Mouse (Mus musculus): Measurements from ENCODE around the gene Zc3h14. TPM values are rescaled to one million over a fixed set of nuclear protein-coding genes. Genes with fewer than 3 reads are reported as not detected.

Zc3h14 gene
- polyA plus RNA-seq, 1 experiment from 2014 or later = 102 TPM

- Histone ChIP-seq H3K27me3 (ENCODE audit: control insufficient read depth, insufficient read depth, low read length) (no peaks in the 10 kb centered on the region), H3K27ac (replicated peaks in 1 of 2; ENCODE audit: control insufficient read depth in 1 of 2, insufficient read depth in 1 of 2, low read depth in 2 of 2, low read length in 2 of 2) (peak overlapping the region; percentile 44 to 47), H3K4me1 (ENCODE audit: control insufficient read depth in 2 of 2, insufficient read depth in 2 of 2, low read length in 2 of 2) (peaks cover 18 to 30% of the 10 kb centered on the region in 2 experiments), H3K4me3 (ENCODE audit: control insufficient read depth in 1 of 2, insufficient read depth in 1 of 2, low read depth in 1 of 2, low read length in 2 of 2) (no peak overlapping the region), H3K36me3 (ENCODE audit: control insufficient read depth, insufficient read depth, low read length) (peaks cover 10% of the 10 kb centered on the region; the same call in 1 of the 2 replicates), H3K9ac (ENCODE audit: low read length) (no peak overlapping the region), H3K9me3 (ENCODE audit: control insufficient read depth, low read length) (no peaks in the 10 kb centered on the region), H3K4me2 (ENCODE audit: low read length) (peak overlapping the region; percentile 19; the same call in 1 of the 2 replicates)
- no peak; the same call in 1 of the 2 replicates for ATAC-seq (ENCODE audit: insufficient number of reproducible peaks, insufficient read depth, low FRiP score, low read depth)
- 8% methylated on average over 11 of the region's 11 CpGs for WGBS
Observed at GRCm38 (mm10) chr12:98714757-98715156, 32.0 kb upstream of the Zc3h14 start.

- Histone ChIP-seq H3K4me3 (ENCODE audit: control insufficient read depth in 1 of 2, insufficient read depth in 1 of 2, low read depth in 1 of 2, low read length in 2 of 2) (no peak overlapping the region), H3K9ac (ENCODE audit: low read length) (no peak overlapping the region), H3K27ac (replicated peaks in 1 of 2; ENCODE audit: control insufficient read depth in 1 of 2, insufficient read depth in 1 of 2, low read depth in 2 of 2, low read length in 2 of 2) (no peak overlapping the region), H3K27me3 (ENCODE audit: control insufficient read depth, insufficient read depth, low read length) (no peaks in the 10 kb centered on the region), H3K9me3 (ENCODE audit: control insufficient read depth, low read length) (no peaks in the 10 kb centered on the region), H3K4me2 (ENCODE audit: low read length) (no peak overlapping the region), H3K4me1 (ENCODE audit: control insufficient read depth in 2 of 2, insufficient read depth in 2 of 2, low read length in 2 of 2) (peaks cover 22 to 41% of the 10 kb centered on the region in 2 experiments), H3K36me3 (ENCODE audit: control insufficient read depth, insufficient read depth, low read length) (peaks cover 3% of the 10 kb centered on the region; the same call in 1 of the 2 replicates)
- no peak for ATAC-seq (ENCODE audit: insufficient number of reproducible peaks, insufficient read depth, low FRiP score, low read depth)
- 73% methylated on average over 2 of the region's 2 CpGs for WGBS
Observed at GRCm38 (mm10) chr12:98716142-98716541, 30.6 kb upstream of the Zc3h14 start.

DNA sequence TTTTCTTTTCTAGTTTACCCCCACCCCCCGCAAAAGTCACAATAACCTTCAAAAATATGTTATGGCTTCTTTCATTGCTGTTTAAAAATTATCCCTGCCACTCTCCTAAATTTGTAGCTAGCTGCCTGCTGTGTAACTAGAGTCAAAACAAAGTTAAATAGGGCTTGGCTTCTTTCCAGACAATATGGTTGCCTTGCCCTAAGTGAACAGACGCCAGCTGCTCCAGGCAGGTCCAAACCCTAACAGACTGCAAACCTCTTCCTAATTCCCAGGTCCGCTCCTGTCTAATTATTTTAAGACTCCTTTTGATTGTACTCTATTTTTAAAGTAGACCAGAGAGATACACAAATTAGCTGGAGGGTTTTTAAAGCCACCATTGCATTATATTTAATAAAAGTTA, 26.1 kb upstream of the Zc3h14 start:
- WGBS = 51% methylated on average over 3 of the region's 3 CpGs
- H3K4me1 ChIP-seq (ENCODE audit: control insufficient read depth in 2 of 2, insufficient read depth in 2 of 2, low read length in 2 of 2) = peaks cover 5 to 23% of the 10 kb centered on the region in 2 experiments
- ATAC-seq (ENCODE audit: insufficient number of reproducible peaks, insufficient read depth, low FRiP score, low read depth) = no peak
- no peaks in the 10 kb centered on the region for H3K27me3 ChIP-seq (ENCODE audit: control insufficient read depth, insufficient read depth, low read length)
- H3K27ac ChIP-seq (replicated peaks in 1 of 2; ENCODE audit: control insufficient read depth in 1 of 2, insufficient read depth in 1 of 2, low read depth in 2 of 2, low read length in 2 of 2) = peak overlapping the region in 1 of 2 experiments; percentile 67; a peak in 2 of 4 replicates
- no peak overlapping the region for H3K4me2 ChIP-seq (ENCODE audit: low read length)
- no peaks in the 10 kb centered on the region for H3K36me3 ChIP-seq (ENCODE audit: control insufficient read depth, insufficient read depth, low read length)
- no peaks in the 10 kb centered on the region for H3K9me3 ChIP-seq (ENCODE audit: control insufficient read depth, low read length)
- H3K4me3 ChIP-seq (ENCODE audit: control insufficient read depth in 1 of 2, insufficient read depth in 1 of 2, low read depth in 1 of 2, low read length in 2 of 2) = no peak overlapping the region
- H3K9ac ChIP-seq (ENCODE audit: low read length) = no peak overlapping the region

- Histone ChIP-seq H3K27ac (replicated peaks in 1 of 2; ENCODE audit: control insufficient read depth in 1 of 2, insufficient read depth in 1 of 2, low read depth in 2 of 2, low read length in 2 of 2) (peak overlapping the region in 1 of 2 experiments; percentile 67; a peak in 3 of 4 replicates), H3K9me3 (ENCODE audit: control insufficient read depth, low read length) (no peaks in the 10 kb centered on the region), H3K36me3 (ENCODE audit: control insufficient read depth, insufficient read depth, low read length) (no peaks in the 10 kb centered on the region), H3K4me3 (ENCODE audit: control insufficient read depth in 1 of 2, insufficient read depth in 1 of 2, low read depth in 1 of 2, low read length in 2 of 2) (no peak overlapping the region), H3K27me3 (ENCODE audit: control insufficient read depth, insufficient read depth, low read length) (no peaks in the 10 kb centered on the region), H3K4me1 (ENCODE audit: control insufficient read depth in 2 of 2, insufficient read depth in 2 of 2, low read length in 2 of 2) (peaks cover 4 to 19% of the 10 kb centered on the region in 2 experiments), H3K4me2 (ENCODE audit: low read length) (no peak overlapping the region), H3K9ac (ENCODE audit: low read length) (no peak overlapping the region)
- 68% methylated on average over 3 of the region's 3 CpGs for WGBS
- ATAC-seq (ENCODE audit: insufficient number of reproducible peaks, insufficient read depth, low FRiP score, low read depth) = no peak
Observed at GRCm38 (mm10) chr12:98721030-98721429, 25.7 kb upstream of the Zc3h14 start.

DNA sequence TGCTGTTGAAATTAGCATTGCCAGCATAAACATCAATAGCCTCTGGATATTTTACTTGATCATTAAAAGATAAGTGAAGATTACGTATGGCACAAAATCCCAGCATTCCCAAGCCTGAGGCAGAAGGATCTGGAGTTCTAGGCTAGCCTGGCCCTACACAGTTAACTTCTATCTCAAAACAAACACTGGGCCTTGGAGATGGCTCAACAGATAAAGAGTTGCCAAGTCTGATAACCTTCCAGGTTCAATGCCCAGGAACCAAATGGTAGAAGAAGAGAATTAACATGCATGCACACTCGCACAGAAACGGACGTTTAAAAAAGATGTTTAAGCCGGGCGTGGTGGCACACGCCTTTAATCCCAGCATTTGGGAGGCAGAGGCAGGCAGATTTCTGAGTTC, 22.5 kb upstream of the Zc3h14 start:
- Histone ChIP-seq H3K27ac (replicated peaks in 1 of 2; ENCODE audit: control insufficient read depth in 1 of 2, insufficient read depth in 1 of 2, low read depth in 2 of 2, low read length in 2 of 2) (no peak overlapping the region), H3K9me3 (ENCODE audit: control insufficient read depth, low read length) (no peaks in the 10 kb centered on the region), H3K36me3 (ENCODE audit: control insufficient read depth, insufficient read depth, low read length) (0 out of 2 replicates have a peak, but pooled peaks cover 3% of the 10 kb centered on the region), H3K4me1 (ENCODE audit: control insufficient read depth in 2 of 2, insufficient read depth in 2 of 2, low read length in 2 of 2) (peaks cover 7 to 19% of the 10 kb centered on the region in 2 experiments), H3K4me3 (ENCODE audit: control insufficient read depth in 1 of 2, insufficient read depth in 1 of 2, low read depth in 1 of 2, low read length in 2 of 2) (no peak overlapping the region), H3K27me3 (ENCODE audit: control insufficient read depth, insufficient read depth, low read length) (no peaks in the 10 kb centered on the region), H3K9ac (ENCODE audit: low read length) (no peak overlapping the region), H3K4me2 (ENCODE audit: low read length) (no peak overlapping the region)
- ATAC-seq (ENCODE audit: insufficient number of reproducible peaks, insufficient read depth, low FRiP score, low read depth) = no peak
- 92% methylated on average over 7 of the region's 7 CpGs for WGBS

DNA sequence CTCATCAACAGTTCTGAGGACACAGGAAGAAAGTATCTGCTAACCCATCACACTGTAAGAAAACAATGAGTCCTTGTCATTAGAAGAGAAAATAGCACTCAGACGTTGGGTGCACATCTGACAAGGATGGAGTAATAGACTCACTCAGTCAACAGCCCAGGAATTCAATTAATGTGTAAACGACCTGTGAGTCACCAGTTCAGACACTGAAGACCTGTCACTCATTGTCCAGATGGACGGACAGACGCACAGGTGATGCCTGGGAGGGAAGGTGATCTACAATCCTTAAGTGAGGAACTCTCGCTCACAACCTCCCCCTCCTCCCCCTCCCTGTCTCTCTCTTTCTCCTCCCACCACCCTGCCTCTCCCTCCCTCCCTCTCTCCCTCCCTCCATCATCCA, 21.8 kb upstream of the Zc3h14 start:
- 63% methylated on average over 5 of the region's 5 CpGs for WGBS
- ATAC-seq (ENCODE audit: insufficient number of reproducible peaks, insufficient read depth, low FRiP score, low read depth) = no peak
- Histone ChIP-seq H3K27ac (replicated peaks in 1 of 2; ENCODE audit: control insufficient read depth in 1 of 2, insufficient read depth in 1 of 2, low read depth in 2 of 2, low read length in 2 of 2) (no peak overlapping the region), H3K4me2 (ENCODE audit: low read length) (no peak overlapping the region), H3K9ac (ENCODE audit: low read length) (no peak overlapping the region), H3K4me3 (ENCODE audit: control insufficient read depth in 1 of 2, insufficient read depth in 1 of 2, low read depth in 1 of 2, low read length in 2 of 2) (no peak overlapping the region), H3K36me3 (ENCODE audit: control insufficient read depth, insufficient read depth, low read length) (0 out of 2 replicates have a peak, but pooled peaks cover 5% of the 10 kb centered on the region), H3K4me1 (ENCODE audit: control insufficient read depth in 2 of 2, insufficient read depth in 2 of 2, low read length in 2 of 2) (peaks cover 6 to 19% of the 10 kb centered on the region in 2 experiments), H3K9me3 (ENCODE audit: control insufficient read depth, low read length) (no peaks in the 10 kb centered on the region), H3K27me3 (ENCODE audit: control insufficient read depth, insufficient read depth, low read length) (no peaks in the 10 kb centered on the region)

DNA sequence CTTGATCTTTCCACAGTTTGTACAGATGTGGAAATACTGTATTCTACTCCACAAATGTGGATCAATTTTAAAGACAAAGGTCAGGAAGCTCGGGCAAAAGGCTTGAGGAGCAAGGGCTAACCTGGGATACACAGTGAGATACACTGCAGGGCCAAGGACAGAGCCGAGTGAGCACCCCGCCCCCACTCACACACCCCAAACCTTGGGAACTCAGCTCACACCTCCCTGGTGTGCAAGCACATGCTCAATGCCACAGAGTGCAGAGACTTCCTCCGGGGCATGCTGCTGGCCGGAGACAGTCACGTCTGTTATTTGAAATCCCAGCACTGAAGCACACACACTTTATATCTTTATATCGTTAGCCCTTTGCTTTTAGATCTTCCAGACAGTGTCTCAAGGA, 20.7 kb upstream of the Zc3h14 start:
- H3K9me3 ChIP-seq (ENCODE audit: control insufficient read depth, low read length) = no peaks in the 10 kb centered on the region
- no peak overlapping the region for H3K4me2 ChIP-seq (ENCODE audit: low read length)
- peaks cover 3 to 8% of the 10 kb centered on the region in 2 experiments; a peak in 3 of 4 replicates for H3K4me1 ChIP-seq (ENCODE audit: control insufficient read depth in 2 of 2, insufficient read depth in 2 of 2, low read length in 2 of 2)
- H3K27ac ChIP-seq (replicated peaks in 1 of 2; ENCODE audit: control insufficient read depth in 1 of 2, insufficient read depth in 1 of 2, low read depth in 2 of 2, low read length in 2 of 2) = no peak overlapping the region
- no peak overlapping the region for H3K4me3 ChIP-seq (ENCODE audit: control insufficient read depth in 1 of 2, insufficient read depth in 1 of 2, low read depth in 1 of 2, low read length in 2 of 2)
- WGBS = 82% methylated on average over 7 of the region's 7 CpGs
- no peak overlapping the region for H3K9ac ChIP-seq (ENCODE audit: low read length)
- no peak for ATAC-seq (ENCODE audit: insufficient number of reproducible peaks, insufficient read depth, low FRiP score, low read depth)
- no peaks in the 10 kb centered on the region for H3K27me3 ChIP-seq (ENCODE audit: control insufficient read depth, insufficient read depth, low read length)
- H3K36me3 ChIP-seq (ENCODE audit: control insufficient read depth, insufficient read depth, low read length) = 0 out of 2 replicates have a peak, but pooled peaks cover 8% of the 10 kb centered on the region

GRCm38 (mm10) chr12:98727186-98727585, 19.6 kb upstream of the Zc3h14 start:
- H3K27ac ChIP-seq (replicated peaks in 1 of 2; ENCODE audit: control insufficient read depth in 1 of 2, insufficient read depth in 1 of 2, low read depth in 2 of 2, low read length in 2 of 2) = no peak overlapping the region
- no peaks in the 10 kb centered on the region for H3K9me3 ChIP-seq (ENCODE audit: control insufficient read depth, low read length)
- no peaks in the 10 kb centered on the region for H3K27me3 ChIP-seq (ENCODE audit: control insufficient read depth, insufficient read depth, low read length)
- 0 out of 2 replicates have a peak, but pooled peaks cover 11% of the 10 kb centered on the region for H3K36me3 ChIP-seq (ENCODE audit: control insufficient read depth, insufficient read depth, low read length)
- H3K4me2 ChIP-seq (ENCODE audit: low read length) = no peak overlapping the region
- no peak overlapping the region for H3K9ac ChIP-seq (ENCODE audit: low read length)
- ATAC-seq (ENCODE audit: insufficient number of reproducible peaks, insufficient read depth, low FRiP score, low read depth) = no peak
- no peak overlapping the region for H3K4me3 ChIP-seq (ENCODE audit: control insufficient read depth in 1 of 2, insufficient read depth in 1 of 2, low read depth in 1 of 2, low read length in 2 of 2)
- H3K4me1 ChIP-seq (ENCODE audit: control insufficient read depth in 2 of 2, insufficient read depth in 2 of 2, low read length in 2 of 2) = peaks cover 3% of the 10 kb centered on the region in 2 experiments; a peak in 3 of 4 replicates
- 49% methylated on average over 7 of the region's 7 CpGs for WGBS

Measured in heart, embryonic 14.5 days (tissue).